Mouse (Mus musculus) MEL (cell line): ENCODE measurements around the gene Nlgn3. TPM values are rescaled to one million over a fixed set of nuclear protein-coding genes. Genes with fewer than 3 reads are reported as not detected.

ENCODE experiments used
- DNase-seq: peaks from one replicate; pipeline ENCODE4 v3.0.0; 2011; ENCODE audit warnings: low read depth, low spot score
- H3K27ac ChIP-seq: 2 replicates; pipeline ENCODE4 v1.5.1; 2012; ENCODE audit warnings: low read depth, mild to moderate bottlenecking, control low read depth, low read length, moderate library complexity; ENCODE audit not compliant: control insufficient read depth
- H3K27me3 ChIP-seq, 2 experiments: fragments of 150-350 bp in 1 of 2; sonication (generic) in 1 of 2; 2 replicates each; pipeline ENCODE4 v1.6.1; 2012; ENCODE audit warnings: low read length in 2 of 2, mild to moderate bottlenecking in 2 of 2, improper control_type of control experiment in 1 of 2, moderate library complexity in 1 of 2; ENCODE audit not compliant: insufficient read depth in 2 of 2, control insufficient read depth in 1 of 2
- H3K36me3 ChIP-seq, 2 experiments: 2 replicates each; pipeline ENCODE4 v1.6.1; 2012 to 2014; ENCODE audit warnings: low read length in 2 of 2, improper control_type of control experiment in 1 of 2, inconsistent platforms in 1 of 2, mild to moderate bottlenecking in 1 of 2; ENCODE audit not compliant: insufficient read depth in 2 of 2, control insufficient read depth in 1 of 2
- H3K4me1 ChIP-seq, 2 experiments: fragments of 150-350 bp in 1 of 2; sonication (generic) in 1 of 2; 2 replicates each; pipeline ENCODE4 v1.6.1; 2012; ENCODE audit warnings: low read length in 2 of 2, improper control_type of control experiment in 1 of 2, mild to moderate bottlenecking in 1 of 2; ENCODE audit not compliant: insufficient read depth in 2 of 2, control insufficient read depth in 1 of 2
- H3K4me3 ChIP-seq, 2 experiments: fragments of 150-350 bp in 1 of 2; sonication (generic) in 1 of 2; 2 replicates each; pipeline ENCODE4 v1.5.1; 2012; ENCODE audit warnings: low read depth in 2 of 2, low read length in 2 of 2, mild to moderate bottlenecking in 2 of 2, moderate library complexity in 2 of 2, control low read depth in 1 of 2, improper control_type of control experiment in 1 of 2; ENCODE audit not compliant: control insufficient read depth in 1 of 2, insufficient read depth in 1 of 2
- H3K79me2 ChIP-seq: 2 replicates; pipeline ENCODE4 v1.6.1; 2012; ENCODE audit warnings: mild to moderate bottlenecking, low read length, moderate library complexity; ENCODE audit not compliant: control insufficient read depth, poor library complexity, insufficient read depth
- H3K9ac ChIP-seq: 2 replicates; pipeline ENCODE4 v1.6.1; 2012; ENCODE audit warnings: low read depth, mild to moderate bottlenecking, control low read depth, low read length, moderate library complexity; ENCODE audit not compliant: control insufficient read depth, poor library complexity, severe bottlenecking
- H3K9me3 ChIP-seq: fragments of 150-350 bp; sonication (generic); replicated peaks from 2 replicates; pipeline ENCODE4 v1.6.1; 2012; ENCODE audit warnings: mild to moderate bottlenecking, low read length, improper control_type of control experiment, moderate library complexity; ENCODE audit not compliant: insufficient read depth
- BHLHE40 ChIP-seq: IDR thresholded peaks from 2 replicates; pipeline ENCODE4 v1.6.1; 2012; ENCODE audit warnings: low read depth, mild to moderate bottlenecking, inconsistent platforms, low read length, improper control_type of control experiment, borderline replicate concordance
- GABPA ChIP-seq: IDR thresholded peaks from 2 replicates; pipeline ENCODE4 v1.6.1; 2012; ENCODE audit warnings: low read depth, mild to moderate bottlenecking, inconsistent platforms, low read length, improper control_type of control experiment, moderate library complexity
- HCFC1 ChIP-seq: IDR thresholded peaks from 2 replicates; pipeline ENCODE4 v1.6.1; 2012; ENCODE audit warnings: low read depth, mild to moderate bottlenecking, inconsistent platforms, low read length, improper control_type of control experiment, moderate library complexity
- JUND ChIP-seq: IDR thresholded peaks from 2 replicates; pipeline ENCODE4 v1.6.1; 2011; ENCODE audit warnings: low read depth, mild to moderate bottlenecking, improper control_type of control experiment, low read length
- MAX ChIP-seq: IDR thresholded peaks from 2 replicates; pipeline ENCODE4 v1.6.1; 2011; ENCODE audit warnings: low read length, improper control_type of control experiment
- POLR2A ChIP-seq, 2 experiments: IDR thresholded peaks; 2 replicates each; pipeline ENCODE4 v1.6.1; 2011 to 2012; ENCODE audit warnings: low read length in 2 of 2, mild to moderate bottlenecking in 2 of 2, control low read depth in 1 of 2, improper control_type of control experiment in 1 of 2, low read depth in 1 of 2, moderate library complexity in 1 of 2; ENCODE audit not compliant: control insufficient read depth in 1 of 2, insufficient read depth in 1 of 2, poor library complexity in 1 of 2
- POLR2AphosphoS5 ChIP-seq: IDR thresholded peaks from 2 replicates; pipeline ENCODE4 v1.6.1; 2012; ENCODE audit warnings: low read depth, borderline replicate concordance, mild to moderate bottlenecking, inconsistent platforms, low read length, moderate library complexity, mixed read lengths
- RCOR1 ChIP-seq: IDR thresholded peaks from 2 replicates; pipeline ENCODE4 v1.6.1; 2012; ENCODE audit warnings: low read depth, mild to moderate bottlenecking, inconsistent platforms, low read length, improper control_type of control experiment
- TBP ChIP-seq: IDR thresholded peaks from 2 replicates; pipeline ENCODE4 v1.8.0; 2011; ENCODE audit warnings: low read depth, low read length, improper control_type of control experiment
- USF1 ChIP-seq: IDR thresholded peaks from 2 replicates; pipeline ENCODE4 v1.6.1; 2014; ENCODE audit warnings: low read depth, mild to moderate bottlenecking, inconsistent platforms, low read length, improper control_type of control experiment, moderate library complexity
- USF2 ChIP-seq, 2 experiments: IDR thresholded peaks; 2 replicates each; pipeline ENCODE4 v1.6.1; 2011 to 2012; ENCODE audit warnings: improper control_type of control experiment in 2 of 2, low read length in 2 of 2, borderline replicate concordance in 1 of 2, inconsistent platforms in 1 of 2, low read depth in 1 of 2, mild to moderate bottlenecking in 1 of 2; ENCODE audit not compliant: insufficient read depth in 1 of 2
- polyA plus RNA-seq, 2 experiments: library from polyadenylated mRNA; stranded (reverse) in 1 of 2; unstranded in 1 of 2; fragments of >175 nt in 1 of 2; fragments of >200 nt in 1 of 2; gene quantifications; 2 replicates each; pipeline versions ENCODE4 v1.2.1 to v1.2.4; 2012; ENCODE audit warnings: low replicate concordance in 2 of 2, low read depth in 1 of 2; ENCODE audit not compliant: insufficient read length in 2 of 2, insufficient read depth in 1 of 2, missing spikeins in 1 of 2
- total RNA-seq: library from RNA; depleted of rRNA; stranded (reverse); fragments of 300-350 nt; gene quantifications from 2 replicates; pipeline ENCODE4 v1.2.3, GENCODE M21; 2012

Nlgn3 gene
- total and polyA plus RNA-seq, 3 experiments, result 0.04 to 0.15 TPM; not detected in 1

DNA sequence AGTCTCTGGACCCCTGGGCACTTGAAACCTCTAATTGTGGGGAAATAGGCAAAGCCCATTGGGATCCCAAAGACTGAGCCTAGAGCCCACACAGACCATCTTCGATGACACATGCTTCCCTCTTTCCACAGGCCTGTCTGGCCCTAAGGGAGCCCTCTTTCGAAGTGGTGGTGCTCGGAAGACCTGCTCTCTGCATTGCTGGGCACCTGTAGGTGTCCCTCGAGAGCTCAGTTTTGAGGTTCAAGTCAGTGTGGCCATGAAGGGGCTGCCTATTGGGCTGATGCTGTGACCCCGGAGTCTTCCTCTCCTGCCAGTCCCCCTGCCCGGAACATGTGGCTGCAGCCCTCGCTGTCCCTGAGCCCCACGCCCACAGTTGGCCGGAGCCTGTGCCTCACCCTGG lies 2.7 kb downstream of the Nlgn3 start (continued):
- TF ChIP-seq BHLHE40 (no peak), USF1 (no peak)
- TF ChIP-seq, all 39 proteins: peak for 0

GRCm38 (mm10) chrX:101304646-101305045 lies 5.7 kb downstream of the Nlgn3 start:
- no peak overlapping the region for H3K9ac ChIP-seq
- no peaks in the 10 kb centered on the region for H3K9me3 ChIP-seq
- no peak for DNase-seq
- H3K36me3 ChIP-seq, result no peaks in the 10 kb centered on the region
- TF ChIP-seq JUND, result no peak
- TF ChIP-seq POLR2AphosphoS5, result no peak
- no peak for TF ChIP-seq USF2 (IDR thresholded peaks at IDR 0.05; ENCODE audit: borderline replicate concordance in 1 of 2, insufficient read depth in 1 of 2, low read depth in 1 of 2, low read length in 2 of 2)
- no peaks in the 10 kb centered on the region for H3K27me3 ChIP-seq
- no peaks in the 10 kb centered on the region for H3K79me2 ChIP-seq
- H3K27ac ChIP-seq, result no peak overlapping the region
- H3K4me1 ChIP-seq, result no peaks in the 10 kb centered on the region
- no peak overlapping the region for H3K4me3 ChIP-seq

GRCm38 (mm10) chrX:101309299-101309698 lies 10.3 kb downstream of the Nlgn3 start:
- H3K4me3 ChIP-seq, result no peak overlapping the region
- TF ChIP-seq MAX (no peak), GABPA (no peak), HCFC1 (no peak), TBP (no peak), POLR2A (IDR thresholded peaks at IDR 0.05; ENCODE audit: control insufficient read depth in 1 of 2, insufficient read depth in 1 of 2, low read depth in 1 of 2, low read length in 2 of 2, poor library complexity in 1 of 2) (no peak)
- no peak overlapping the region for H3K27ac ChIP-seq
- no peak for DNase-seq
- no peaks in the 10 kb centered on the region for H3K79me2 ChIP-seq
- H3K9ac ChIP-seq, result no peak overlapping the region
- no peaks in the 10 kb centered on the region for H3K9me3 ChIP-seq
- no peaks in the 10 kb centered on the region for H3K36me3 ChIP-seq
- H3K4me1 ChIP-seq, result no peaks in the 10 kb centered on the region
- H3K27me3 ChIP-seq, result no peaks in the 10 kb centered on the region

DNA sequence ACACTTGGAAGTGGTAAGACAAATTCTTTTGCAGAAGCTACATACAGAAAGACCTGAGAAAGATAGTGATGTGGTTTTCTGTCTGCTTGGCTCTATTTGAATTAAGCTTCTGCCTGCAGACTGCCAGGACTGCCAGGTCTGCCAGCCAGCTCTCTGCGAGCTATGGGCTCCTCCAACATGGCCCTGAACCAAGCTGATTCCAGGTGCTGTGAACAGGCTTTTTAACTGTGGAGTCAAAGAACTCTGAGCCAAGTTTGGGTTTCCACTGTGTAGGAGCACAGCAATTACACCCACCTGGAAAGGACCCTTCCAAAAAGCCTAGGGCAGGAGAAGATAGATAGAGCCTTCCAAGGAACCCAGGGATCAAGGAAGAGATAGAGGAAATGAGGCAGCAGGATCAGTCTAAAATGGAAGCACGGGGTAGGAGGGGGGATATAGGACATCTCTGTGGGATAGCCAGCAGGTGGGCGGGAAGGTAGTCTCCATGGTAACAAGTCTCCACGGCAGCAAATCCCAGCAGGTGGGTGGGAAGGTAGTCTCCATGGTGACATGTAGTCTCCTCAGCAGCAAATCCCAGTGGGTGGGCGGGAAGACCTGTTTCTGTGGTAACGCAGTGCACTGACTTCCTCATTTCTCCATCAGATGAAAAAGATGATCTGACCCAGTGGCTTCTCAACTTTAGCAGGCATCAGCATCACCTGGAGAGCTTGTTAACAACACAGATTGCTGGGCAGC lies 14.8 kb downstream of the Nlgn3 start:
- Histone ChIP-seq H3K4me1 (peaks cover 0 to 8% of the 10 kb centered on the region in 2 experiments; a peak in 2 of 4 replicates), H3K79me2 (no peaks in the 10 kb centered on the region), H3K27ac (no peak overlapping the region), H3K9me3 (no peaks in the 10 kb centered on the region), H3K27me3 (no peaks in the 10 kb centered on the region), H3K9ac (no peak overlapping the region), H3K36me3 (peaks cover 0 to 2% of the 10 kb centered on the region in 2 experiments; a peak in 1 of 4 replicates), H3K4me3 (no peak overlapping the region)
- TF ChIP-seq RCOR1, result peak; percentile 50; the same call in 1 of the 2 replicates
- no peak for TF ChIP-seq TBP
- TF ChIP-seq JUND, result no peak
- TF ChIP-seq HCFC1, result no peak
- DNase-seq, result peak; percentile 33
